Mouse (Mus musculus) olfactory bulb, adult 2 months (tissue): ENCODE data around the gene Lrrc36. TPM values are rescaled to one million over a fixed set of nuclear protein-coding genes. Genes with fewer than 3 reads are reported as not detected.
A peak's percentile ranks its signal among the peaks of the same experiment; 100 is the strongest.

Experiments used
- H3K27ac ChIP-seq: fragments of 200-500 bp; 2 replicates; pipeline ENCODE4 v1.5.1; 2012; ENCODE audit warnings: low read depth, low read length; ENCODE audit not compliant: insufficient read depth
- H3K4me1 ChIP-seq: fragments of 200-500 bp; 2 replicates; pipeline ENCODE4 v1.6.1; 2012; ENCODE audit warnings: low read length; ENCODE audit not compliant: control insufficient read depth, insufficient read depth
- H3K4me3 ChIP-seq: fragments of 200-500 bp; 2 replicates; pipeline ENCODE4 v1.5.1; 2012; ENCODE audit warnings: mild to moderate bottlenecking, low read depth, low read length, moderate library complexity; ENCODE audit not compliant: insufficient read depth
- CTCF ChIP-seq: fragments of 200-500 bp; IDR thresholded peaks from 2 replicates; pipeline ENCODE4 v1.5.1; 2012; ENCODE audit warnings: low read depth, mild to moderate bottlenecking, low read length, moderate library complexity; ENCODE audit not compliant: insufficient read depth
- POLR2A ChIP-seq: fragments of 200-500 bp; IDR thresholded peaks from 2 replicates; pipeline ENCODE4 v1.6.1; 2012; ENCODE audit warnings: mild to moderate bottlenecking, low read depth, low read length, moderate library complexity; ENCODE audit not compliant: insufficient read depth
- WGBS: fragments of 180-500 bp; shearing (Covaris S2); methylation state at CpG from one replicate; pipeline ENCODE4 v1.1.7; 2018; 5-methylcytosine and 5-hydroxymethylcytosine counted together
- polyA plus RNA-seq: library from polyadenylated mRNA; stranded (reverse); fragments of >200 nt; gene quantifications from 2 replicates; pipeline ENCODE4 v1.2.4, GENCODE M21; 2012; ENCODE audit warnings: low replicate concordance; ENCODE audit not compliant: missing spikeins, insufficient read depth, insufficient read length

Lrrc36 gene
- polyA plus RNA-seq, 1 experiment, result not detected

DNA sequence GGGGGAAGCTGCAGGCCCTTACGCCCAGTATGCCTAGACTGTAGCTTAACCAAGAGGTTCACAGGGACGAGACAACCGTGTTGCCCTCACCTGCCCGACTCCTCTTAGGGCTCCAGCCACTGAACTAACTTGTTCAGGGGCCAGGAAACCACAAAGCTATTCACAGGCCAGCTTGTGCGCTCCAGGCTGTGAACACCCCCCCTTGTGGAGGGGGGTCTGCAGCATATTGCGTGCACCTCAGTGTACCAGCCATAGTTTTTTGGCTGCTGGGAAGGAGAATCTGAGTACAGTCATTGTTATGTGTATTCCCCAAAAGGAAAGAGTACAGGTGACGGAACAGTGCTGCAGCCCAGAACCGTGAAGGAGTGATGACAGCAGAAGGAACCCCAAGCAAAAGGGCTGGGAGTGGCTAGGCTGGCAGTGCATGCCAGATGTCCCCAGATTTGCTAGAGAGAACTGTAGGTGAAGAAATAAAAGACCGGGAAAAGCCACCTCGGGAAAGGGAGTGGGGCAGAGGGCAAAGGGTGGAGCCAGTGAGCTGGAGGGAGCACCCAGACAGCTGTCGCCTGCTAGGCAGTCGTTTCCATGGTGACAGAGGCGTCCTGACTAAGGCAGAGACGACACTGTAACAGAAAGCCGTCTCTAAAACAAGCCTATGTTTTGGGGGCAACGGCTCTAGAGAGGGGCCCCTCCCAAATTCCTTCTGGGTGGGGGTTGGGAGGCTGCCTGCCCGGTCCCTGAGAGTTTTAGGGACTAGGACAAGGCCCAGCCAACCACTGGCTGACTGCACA is 60.6 kb downstream of the Lrrc36 start:
- Histone ChIP-seq H3K4me3 (no peak overlapping the region), H3K27ac (no peak overlapping the region), H3K4me1 (peaks cover 44% of the 10 kb centered on the region)
- TF ChIP-seq CTCF (no peak), POLR2A (no peak)
- 44% methylated on average over 17 of the region's 17 CpGs for WGBS

DNA sequence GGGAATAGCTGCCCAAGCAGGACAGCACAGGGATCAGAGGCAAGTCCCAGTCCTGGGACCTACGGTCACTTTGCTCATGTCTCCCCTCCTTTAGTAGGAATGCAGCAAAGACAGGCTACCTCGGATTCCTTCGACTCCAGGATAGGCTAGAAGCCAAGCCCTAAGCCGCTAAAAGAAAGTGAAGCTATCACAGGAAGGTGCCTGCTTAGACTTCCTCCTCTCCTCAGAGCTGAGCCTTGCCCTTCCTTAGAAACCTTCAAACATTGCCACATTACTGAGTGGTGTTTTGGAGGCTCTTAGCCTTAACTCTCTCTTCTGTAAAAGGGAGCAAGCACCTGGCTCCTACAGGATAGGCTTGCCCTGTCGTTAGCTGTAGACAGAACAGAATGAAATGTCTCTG is 61.3 kb downstream of the Lrrc36 start:
- H3K4me3 ChIP-seq, result no peak overlapping the region
- peaks cover 37% of the 10 kb centered on the region for H3K4me1 ChIP-seq
- 53% methylated on average over 5 of the region's 5 CpGs for WGBS
- TF ChIP-seq CTCF, result no peak
- TF ChIP-seq POLR2A, result no peak
- H3K27ac ChIP-seq, result no peak overlapping the region

DNA sequence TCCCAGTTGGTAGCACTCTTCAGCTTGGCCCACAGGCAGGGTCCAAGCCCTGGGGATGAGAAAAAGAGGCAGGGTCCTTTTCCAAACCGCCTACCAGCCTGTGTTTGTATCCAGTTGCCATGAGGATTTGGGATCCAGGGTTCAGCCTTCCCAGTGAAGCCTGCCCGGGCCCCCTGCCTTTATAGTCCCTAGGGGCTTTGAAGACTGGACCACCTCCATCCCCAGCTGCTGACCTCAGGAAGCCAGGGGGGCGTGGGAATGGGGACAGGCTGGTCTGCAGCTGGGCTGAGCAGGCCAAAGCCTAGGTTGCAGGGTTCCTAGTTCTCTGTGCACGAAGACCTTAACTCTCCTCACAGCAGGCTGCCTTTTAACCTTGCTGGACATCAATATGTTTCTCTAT is 61.9 kb downstream of the Lrrc36 start:
- WGBS, result 71% methylated on average over 4 of the region's 4 CpGs
- peaks cover 33% of the 10 kb centered on the region for H3K4me1 ChIP-seq
- no peak overlapping the region for H3K27ac ChIP-seq
- no peak overlapping the region for H3K4me3 ChIP-seq
- TF ChIP-seq CTCF, result no peak
- no peak for TF ChIP-seq POLR2A

DNA sequence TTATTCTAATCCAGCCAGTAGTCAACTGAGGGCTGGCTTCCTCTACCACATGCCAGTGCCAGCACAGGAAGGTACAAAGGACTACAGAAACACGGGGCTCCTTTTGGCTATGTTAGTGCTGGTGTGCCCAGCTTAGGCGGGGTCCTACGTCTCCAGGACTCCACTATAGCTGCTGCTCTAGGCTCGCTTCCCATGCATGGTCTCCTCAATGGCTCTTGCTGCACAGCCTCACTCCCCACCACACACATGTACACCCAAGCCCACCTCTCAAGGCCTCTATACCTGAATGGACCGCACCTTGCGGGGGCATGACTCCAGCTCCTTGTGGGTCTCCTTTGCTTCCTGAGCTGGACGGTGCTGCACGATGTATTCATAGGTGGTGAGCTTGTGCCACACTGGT is 62.4 kb downstream of the Lrrc36 start:
- 89% methylated on average over 8 of the region's 8 CpGs for WGBS
- no peak for TF ChIP-seq POLR2A
- TF ChIP-seq CTCF, result no peak
- Histone ChIP-seq H3K4me1 (peaks cover 31% of the 10 kb centered on the region), H3K27ac (no peak overlapping the region), H3K4me3 (no peak overlapping the region)

DNA sequence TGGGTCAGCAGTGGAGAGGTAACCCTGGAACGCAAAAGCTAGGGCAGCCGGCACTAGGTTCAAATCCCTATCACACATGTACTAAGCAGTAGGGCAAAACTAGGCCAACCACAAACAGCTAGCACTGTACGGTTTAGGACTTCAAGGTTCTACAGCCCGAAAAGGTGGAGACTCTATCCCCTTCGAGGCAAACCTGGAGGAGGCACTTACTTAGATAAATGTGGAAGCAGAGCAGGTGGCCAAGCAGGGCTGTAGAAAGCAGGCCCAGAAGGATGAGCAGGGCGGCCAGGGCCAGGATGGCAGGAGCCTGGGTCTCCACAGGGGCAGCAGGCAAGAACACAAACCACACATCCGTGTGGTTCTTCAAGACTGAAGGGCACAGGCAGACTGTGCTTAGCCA is 62.8 kb downstream of the Lrrc36 start:
- TF ChIP-seq POLR2A (no peak), CTCF (no peak)
- Histone ChIP-seq H3K4me3 (no peak overlapping the region), H3K27ac (no peak overlapping the region), H3K4me1 (peaks cover 27% of the 10 kb centered on the region)
- 93% methylated on average over 7 of the region's 7 CpGs for WGBS

DNA sequence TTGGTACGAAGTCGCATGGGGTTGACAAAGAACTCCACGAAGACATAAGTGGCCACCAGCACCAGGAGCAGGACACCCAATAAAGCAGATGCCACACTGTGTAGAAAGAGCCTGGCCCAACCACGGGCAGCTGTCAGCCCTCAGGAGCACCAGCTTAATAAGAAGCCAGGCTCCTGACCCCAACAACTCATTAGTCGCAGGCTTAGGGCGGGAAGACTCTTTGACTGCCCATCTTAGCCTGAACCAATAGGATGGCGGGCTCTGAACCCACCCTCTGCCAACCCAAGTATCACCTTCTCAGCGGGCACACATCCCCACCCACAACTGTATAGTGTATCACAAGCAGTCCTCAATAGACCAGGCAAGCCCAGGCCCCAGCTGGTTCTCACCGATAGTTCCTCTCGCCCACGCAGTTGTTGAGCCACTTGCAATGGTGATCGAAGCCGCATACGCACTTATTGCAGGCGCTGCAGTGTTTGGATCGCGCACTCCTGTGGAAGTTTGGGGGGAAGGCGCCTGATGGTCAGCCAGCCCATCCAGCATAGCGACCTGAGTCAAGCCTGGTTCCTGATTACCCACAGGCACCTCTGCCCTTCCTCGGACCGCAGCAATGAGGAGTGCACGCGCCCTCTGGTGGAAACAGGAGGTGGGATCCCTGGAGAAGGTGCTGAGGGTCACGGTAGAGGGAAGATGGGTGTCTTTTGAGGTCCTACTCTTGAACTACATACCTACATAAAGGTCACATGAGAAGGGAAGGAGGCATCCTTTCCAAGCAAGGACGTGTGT is 63.5 kb downstream of the Lrrc36 start:
- Histone ChIP-seq H3K4me1 (peaks cover 21% of the 10 kb centered on the region; the same call in 1 of the 2 replicates), H3K4me3 (no peak overlapping the region), H3K27ac (no peak overlapping the region)
- TF ChIP-seq POLR2A (no peak), CTCF (peak; percentile 73)
- WGBS, result 56% methylated on average over 25 of the region's 25 CpGs

DNA sequence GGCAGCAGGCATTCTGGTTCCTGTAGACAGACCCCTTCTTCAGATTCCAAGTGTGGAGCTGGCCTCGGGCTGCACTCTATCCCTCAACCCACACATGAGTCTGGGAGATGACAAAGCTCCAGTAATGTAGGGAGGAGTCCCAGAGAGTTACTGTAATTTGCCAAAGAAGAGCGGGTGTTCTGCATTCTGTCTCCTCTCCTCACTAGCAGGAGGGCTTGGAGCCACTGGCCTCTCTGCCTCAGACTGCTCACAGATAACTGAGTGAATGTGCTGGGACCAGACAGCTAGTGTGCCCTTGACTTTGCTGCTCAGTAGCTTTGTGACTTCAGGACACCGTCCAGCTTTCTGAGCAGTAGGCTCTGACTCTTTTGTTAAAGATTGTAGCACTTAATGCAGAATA is 64.4 kb downstream of the Lrrc36 start:
- WGBS, result 64% methylated on average over 3 of the region's 3 CpGs
- H3K27ac ChIP-seq, result no peak overlapping the region
- no peak for TF ChIP-seq CTCF
- TF ChIP-seq POLR2A, result no peak
- H3K4me3 ChIP-seq, result no peak overlapping the region
- peaks cover 21% of the 10 kb centered on the region; the same call in 1 of the 2 replicates for H3K4me1 ChIP-seq

DNA sequence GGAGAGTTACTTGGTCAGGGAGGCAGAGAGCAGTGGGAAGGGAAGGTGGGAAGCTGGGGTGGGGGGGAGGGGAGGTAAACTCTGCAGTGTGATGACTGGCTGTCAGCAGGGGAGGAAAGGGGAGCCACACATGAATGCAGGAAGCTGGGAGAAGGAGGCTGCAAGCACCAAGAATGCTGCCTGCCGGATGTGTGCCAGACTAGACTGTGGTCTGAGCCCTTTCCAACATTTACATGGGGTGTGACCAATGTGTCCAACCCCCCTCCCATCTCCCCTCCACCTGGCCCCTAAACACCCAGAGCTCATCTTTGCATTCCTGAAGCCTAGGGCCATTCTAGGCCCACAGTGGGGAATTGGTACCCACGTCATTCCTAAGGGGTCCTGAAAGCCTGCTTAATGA is 67.6 kb downstream of the Lrrc36 start:
- peaks cover 9% of the 10 kb centered on the region for H3K4me1 ChIP-seq
- no peak overlapping the region for H3K27ac ChIP-seq
- 49% methylated on average over 2 of the region's 2 CpGs for WGBS
- TF ChIP-seq POLR2A (no peak), CTCF (no peak)
- no peak overlapping the region for H3K4me3 ChIP-seq

DNA sequence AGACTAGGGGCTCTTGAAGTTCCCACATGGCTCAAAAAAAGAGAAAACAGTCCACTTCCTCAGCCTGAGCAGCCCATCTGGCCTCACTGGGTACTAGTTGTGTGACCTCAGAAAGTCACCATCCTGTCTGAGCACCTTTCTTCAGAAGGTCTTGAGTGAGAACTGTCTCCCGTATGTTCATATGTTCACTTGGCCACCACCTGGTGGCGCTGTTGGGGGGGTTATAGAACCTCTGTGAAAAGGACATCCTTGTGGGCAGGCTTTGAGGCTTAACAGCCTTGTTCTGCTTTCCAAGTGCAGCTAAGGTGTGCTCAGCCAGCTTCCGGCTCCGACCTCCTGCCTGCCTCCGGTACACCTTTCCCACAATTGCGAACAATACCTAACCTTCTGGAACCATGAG is 68.1 kb downstream of the Lrrc36 start:
- Histone ChIP-seq H3K4me3 (no peak overlapping the region), H3K27ac (no peak overlapping the region), H3K4me1 (peaks cover 9% of the 10 kb centered on the region)
- 80% methylated on average over 6 of the region's 6 CpGs for WGBS
- TF ChIP-seq CTCF, result peak; percentile 30; the same call in 1 of the 2 replicates
- TF ChIP-seq POLR2A, result no peak
